Mouse (Mus musculus) midbrain, postnatal 0 days (tissue): ENCODE results near the gene Aamp. TPM values are rescaled to one million over a fixed set of nuclear protein-coding genes. Genes with fewer than 3 reads are reported as not detected.
A peak's percentile ranks its signal among the peaks of the same experiment; 100 is the strongest.

Source experiments
- ATAC-seq: fragments of 200-750 bp; cut with Nextera tagmentation; 2 replicates; pipeline ENCODE4 v1.8.0; 2017; ENCODE audit warnings: moderate number of reproducible peaks, mild to moderate bottlenecking, moderate TSS enrichment, moderate library complexity; ENCODE audit not compliant: low FRiP score
- DNase-seq: peaks from one replicate; pipeline ENCODE4 v3.0.0-alpha.2; 2015; ENCODE audit warnings: low spot score
- H3K27ac ChIP-seq: fragments of 300-500 bp; sonication (generic); 2 replicates; pipeline ENCODE4 v1.5.1; 2014; ENCODE audit warnings: low read depth, mild to moderate bottlenecking, low read length, mixed read lengths
- H3K27me3 ChIP-seq: fragments of 300-500 bp; sonication (generic); 2 replicates; pipeline ENCODE4 v1.6.1; 2014; ENCODE audit warnings: low read length, control low read depth, mixed read lengths; ENCODE audit not compliant: insufficient read depth
- H3K36me3 ChIP-seq: fragments of 300-500 bp; sonication (generic); 2 replicates; pipeline ENCODE4 v1.6.1; 2014; ENCODE audit warnings: low read length, control low read depth, mixed read lengths; ENCODE audit not compliant: insufficient read depth
- H3K4me1 ChIP-seq: fragments of 300-500 bp; sonication (generic); 2 replicates; pipeline ENCODE4 v1.6.1; 2014; ENCODE audit warnings: mild to moderate bottlenecking, control low read depth, antibody characterized with exemption, low read length, mixed read lengths; ENCODE audit not compliant: insufficient read depth
- H3K4me2 ChIP-seq: fragments of 300-500 bp; sonication (generic); 2 replicates; pipeline ENCODE4 v1.6.1; 2014; ENCODE audit warnings: low read depth, mild to moderate bottlenecking, low read length, mixed read lengths; ENCODE audit not compliant: poor library complexity, severe bottlenecking
- H3K4me3 ChIP-seq: fragments of 300-500 bp; sonication (generic); 2 replicates; pipeline ENCODE4 v1.5.1; 2014; ENCODE audit warnings: low read depth, mild to moderate bottlenecking, low read length, moderate library complexity
- H3K9ac ChIP-seq: fragments of 300-500 bp; sonication (generic); replicated peaks from 2 replicates; pipeline ENCODE4 v1.6.1; 2014; ENCODE audit warnings: mild to moderate bottlenecking, low read length, moderate library complexity, mixed read lengths; ENCODE audit not compliant: poor library complexity, severe bottlenecking
- H3K9me3 ChIP-seq: fragments of 300-500 bp; sonication (generic); 2 replicates; pipeline ENCODE4 v1.6.1; 2016; ENCODE audit warnings: low read length, control low read depth
- CTCF ChIP-seq: IDR thresholded peaks from 2 replicates; pipeline ENCODE4 v1.5.1; 2016; ENCODE audit warnings: antibody characterized with exemption, mild to moderate bottlenecking
- WGBS: fragments of 180-500 bp; shearing (Covaris S2); extraction: QIAGEN DNeasy Blood & Tissue Kit; methylation state at CpG from one replicate; pipeline ENCODE4 v1.1.7; 2014; 5-methylcytosine and 5-hydroxymethylcytosine counted together
- polyA plus RNA-seq: library from polyadenylated mRNA; unstranded; fragments of >200 nt; fragmentation: Nextera tagmentation; extraction: Ambion mirVana; gene quantifications from 2 replicates; pipeline ENCODE4 v1.2.1, GENCODE M21; 2015
- total RNA-seq: library from RNA; depleted of rRNA; stranded (reverse); fragments of >200 nt; gene quantifications from 2 replicates; pipeline ENCODE4 v1.2.3, GENCODE M21; 2014

Gene Aamp
- total and polyA plus RNA-seq, 2 experiments from 2014 or later: 139 to 203 TPM

- WGBS: 89% methylated on average over 3 of the region's 3 CpGs
- H3K4me1 ChIP-seq: 0 out of 2 replicates have a peak, but pooled peaks cover 9% of the 10 kb centered on the region
Measured at GRCm38 (mm10) chr1:74294090-74294643, 9.6 kb upstream of the Aamp start.

GRCm38 (mm10) chr1:74293306-74293960 lies 8.9 kb upstream of the Aamp start:
- H3K9ac ChIP-seq: no peak overlapping the region
- TF ChIP-seq CTCF: no peak
- 0 out of 2 replicates have a peak, but pooled peaks cover 9% of the 10 kb centered on the region for H3K4me1 ChIP-seq
- H3K4me3 ChIP-seq: no peak overlapping the region
- 85% methylated on average over 8 of the region's 8 CpGs for WGBS
- peaks cover 33% of the 10 kb centered on the region for H3K36me3 ChIP-seq
- no peak overlapping the region for H3K4me2 ChIP-seq
- no peaks in the 10 kb centered on the region for H3K27me3 ChIP-seq
- DNase-seq (peak; percentile 12), ATAC-seq (no peak)
- no peaks in the 10 kb centered on the region for H3K9me3 ChIP-seq
- H3K27ac ChIP-seq: no peak overlapping the region

More at GRCm38 (mm10) chr1:74294090-74294643, 9.6 kb upstream of the Aamp start:
- H3K9ac ChIP-seq: no peak overlapping the region
- H3K27me3 ChIP-seq: no peaks in the 10 kb centered on the region
- no peak overlapping the region for H3K4me2 ChIP-seq
- H3K9me3 ChIP-seq: no peaks in the 10 kb centered on the region
- no peak overlapping the region for H3K27ac ChIP-seq
- no peak for TF ChIP-seq CTCF
- no peak overlapping the region for H3K4me3 ChIP-seq
- DNase-seq (no peak), ATAC-seq (no peak)
- peaks cover 30% of the 10 kb centered on the region for H3K36me3 ChIP-seq

DNA sequence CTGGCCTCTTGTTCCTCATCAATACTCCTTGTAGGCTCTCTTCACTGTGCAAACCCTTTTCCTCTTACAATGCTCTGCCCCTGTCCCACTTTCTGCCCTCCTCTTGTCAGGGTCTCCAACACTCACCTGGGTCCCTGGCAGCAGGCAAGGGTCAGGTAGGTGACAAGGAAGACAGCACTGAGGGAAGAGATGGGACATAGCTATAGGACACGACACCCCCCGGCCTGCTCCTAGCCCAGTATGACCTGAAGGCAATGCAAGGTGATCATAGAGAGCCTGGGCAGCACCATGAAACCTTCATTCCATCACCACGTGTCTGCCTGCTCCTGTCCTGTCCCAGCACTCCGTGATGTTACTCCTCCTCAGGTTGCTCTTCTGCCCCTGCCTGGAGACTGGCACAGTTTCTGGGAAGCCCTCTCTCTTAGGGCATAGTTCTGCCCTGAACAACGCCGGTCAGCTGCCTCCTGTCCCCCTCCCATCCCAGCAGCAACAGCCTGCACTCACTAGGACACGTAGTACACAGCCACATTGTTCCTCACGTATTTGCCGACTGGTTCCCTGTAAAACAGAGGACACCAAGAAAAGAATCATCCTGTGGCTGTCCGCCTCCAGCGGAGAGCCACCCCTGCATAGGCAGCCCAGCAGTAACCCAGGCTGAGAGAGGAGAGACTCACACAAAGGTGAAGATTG lies 7.9 kb upstream of the Aamp start:
- Histone ChIP-seq H3K9me3 (no peaks in the 10 kb centered on the region), H3K9ac (no peak overlapping the region)

DNA sequence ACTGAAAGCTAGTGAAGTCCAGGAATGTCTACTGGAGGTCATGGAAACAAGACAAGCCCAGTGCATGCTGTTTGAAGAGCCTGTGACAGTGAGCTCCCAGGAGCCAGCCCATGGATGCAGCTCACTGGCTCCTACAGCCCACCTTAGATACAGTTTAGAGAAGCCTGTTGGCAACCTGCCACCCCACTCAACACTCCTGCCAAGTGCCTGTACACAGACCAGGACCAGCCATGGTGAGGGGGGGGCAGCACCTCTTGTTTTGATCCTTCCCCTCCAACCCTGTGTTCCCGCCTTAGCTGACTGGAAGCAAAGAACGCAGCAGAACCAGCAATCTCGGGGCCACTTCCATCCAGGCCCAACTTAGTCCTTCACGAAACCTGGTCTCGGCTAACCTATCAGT lies 5.6 kb upstream of the Aamp start:
- DNase-seq (peak; percentile 42), ATAC-seq (no peak)
- Histone ChIP-seq H3K27me3 (no peaks in the 10 kb centered on the region), H3K9me3 (no peaks in the 10 kb centered on the region), H3K4me1 (peaks cover 5% of the 10 kb centered on the region; the same call in 1 of the 2 replicates), H3K27ac (no peak overlapping the region), H3K9ac (no peak overlapping the region), H3K36me3 (peaks cover 29% of the 10 kb centered on the region), H3K4me2 (no peak overlapping the region), H3K4me3 (no peak overlapping the region)
- TF ChIP-seq CTCF: no peak
- WGBS: 93% methylated on average over 5 of the region's 5 CpGs

More for the DNA sequence above, 7.9 kb upstream of the Aamp start:
- H3K27ac ChIP-seq: no peak overlapping the region
- H3K36me3 ChIP-seq: peaks cover 35% of the 10 kb centered on the region
- ATAC-seq (no peak), DNase-seq (no peak)
- 0 out of 2 replicates have a peak, but pooled peaks cover 9% of the 10 kb centered on the region for H3K4me1 ChIP-seq
- no peak for TF ChIP-seq CTCF
- no peak overlapping the region for H3K4me2 ChIP-seq
- H3K27me3 ChIP-seq: no peaks in the 10 kb centered on the region
- WGBS: 85% methylated on average over 11 of the region's 11 CpGs
- no peak overlapping the region for H3K4me3 ChIP-seq

GRCm38 (mm10) chr1:74289740-74290139 lies 5.2 kb upstream of the Aamp start:
- Histone ChIP-seq H3K36me3 (peaks cover 27% of the 10 kb centered on the region), H3K4me2 (no peak overlapping the region), H3K4me1 (peaks cover 4% of the 10 kb centered on the region; the same call in 1 of the 2 replicates), H3K27ac (no peak overlapping the region), H3K9me3 (no peaks in the 10 kb centered on the region), H3K27me3 (no peaks in the 10 kb centered on the region), H3K4me3 (no peak overlapping the region), H3K9ac (no peak overlapping the region)
- no peak for ATAC-seq
- 85% methylated on average over 2 of the region's 2 CpGs for WGBS
- no peak for DNase-seq
- no peak for TF ChIP-seq CTCF

DNA sequence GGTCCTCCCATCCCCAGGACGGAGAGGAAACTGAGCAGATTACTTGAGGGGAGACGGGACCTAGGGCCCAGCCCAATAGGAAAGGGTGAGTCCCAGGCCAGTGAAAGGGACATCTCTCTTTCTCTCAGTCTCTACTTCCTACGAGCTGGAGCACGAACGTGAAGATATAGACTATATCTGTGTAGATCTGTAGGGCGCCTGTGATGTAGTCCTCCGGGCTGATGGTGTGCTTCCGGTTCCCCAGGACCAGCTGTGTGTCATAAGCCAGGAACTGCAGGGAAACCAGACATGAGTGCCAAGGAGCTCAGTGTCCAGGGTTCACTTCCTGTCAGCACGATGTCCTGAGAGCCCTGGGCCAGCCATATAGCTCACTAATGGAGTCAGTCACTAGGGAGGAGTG lies 4.7 kb upstream of the Aamp start:
- peaks cover 27% of the 10 kb centered on the region for H3K36me3 ChIP-seq
- DNase-seq: no peak
- no peak for ATAC-seq
- no peak for TF ChIP-seq CTCF
- H3K27ac ChIP-seq: no peak overlapping the region
- no peak overlapping the region for H3K4me3 ChIP-seq
- no peaks in the 10 kb centered on the region for H3K9me3 ChIP-seq
- H3K27me3 ChIP-seq: no peaks in the 10 kb centered on the region
- H3K4me2 ChIP-seq: no peak overlapping the region
- H3K4me1 ChIP-seq: peaks cover 4% of the 10 kb centered on the region; the same call in 1 of the 2 replicates
- WGBS: 92% methylated on average over 9 of the region's 9 CpGs
- no peak overlapping the region for H3K9ac ChIP-seq
